8 mouse cellular contexts compared by ENCODE assay signal in the genomic region with DNA sequence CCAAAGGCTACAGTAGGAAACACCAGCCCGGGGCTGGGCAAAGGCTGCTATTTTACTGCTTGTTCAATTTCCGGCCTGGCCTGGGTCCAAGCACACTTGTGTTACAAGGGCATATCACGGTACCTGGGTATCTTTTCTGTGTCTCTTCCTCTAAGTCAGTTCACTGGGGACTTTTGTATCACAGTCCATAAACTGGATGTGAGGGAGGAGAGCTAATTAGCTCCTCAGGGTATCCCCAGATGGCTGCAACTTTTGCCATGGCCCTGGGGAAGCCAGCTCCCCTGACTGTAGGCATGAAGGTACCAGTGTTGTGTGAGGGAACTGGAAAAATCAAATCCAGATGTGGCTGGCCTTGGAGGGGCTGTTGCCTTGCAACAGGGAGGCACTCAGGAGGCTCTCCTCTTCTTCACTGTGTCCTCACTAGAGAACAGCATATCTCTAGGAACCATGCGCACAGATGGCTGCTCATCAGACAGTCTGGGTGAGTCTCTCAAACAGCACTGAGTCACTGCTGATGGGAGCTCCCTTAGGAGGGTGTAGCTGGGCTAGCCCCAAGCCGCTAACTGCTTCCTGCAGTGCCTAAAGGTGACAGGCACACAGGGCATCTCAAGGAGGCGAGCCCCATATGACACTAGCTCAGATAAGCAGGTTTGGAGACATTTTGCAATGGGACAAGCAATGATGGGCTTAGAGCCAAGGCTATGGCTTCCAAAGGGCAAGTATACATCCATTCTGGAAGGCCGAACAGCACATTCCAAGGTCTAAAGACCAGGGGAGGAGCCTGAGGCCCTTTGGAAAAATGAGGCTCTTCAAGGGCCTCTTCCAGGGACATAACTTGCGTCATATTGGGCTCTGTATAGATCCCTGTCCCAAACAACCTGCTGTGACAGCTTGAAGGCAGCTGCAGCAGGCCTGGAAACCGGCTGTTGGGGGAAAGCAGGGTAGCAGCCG. TPM values are rescaled to one million over a fixed set of nuclear protein-coding genes. Genes with fewer than 3 reads are reported as not detected.
DNase-seq lines count a peak whose midpoint lies in the region; ATAC-seq and TF ChIP-seq lines count a peak whose summit lies in the region.

No protein-coding gene starts in this region.

- DNase-seq in lung, postnatal 25 days (ENCODE audit: low spot score) = no peak
- peak; percentile 33 for DNase-seq in limb, embryonic 14.5 days (ENCODE audit: low spot score)
- DNase-seq in right cerebral cortex, postnatal 25 days = peak; percentile 57
- no peak for DNase-seq in ovary, postnatal 10 days (ENCODE audit: low spot score)
- no peak for DNase-seq in thymus, postnatal 36 days

- peak; percentile 87 for ATAC-seq in lung, embryonic 16.5 days (ENCODE audit: low read depth)
- ATAC-seq in embryonic facial prominence, embryonic 13.5 days (ENCODE audit: insufficient number of reproducible peaks, insufficient read depth, low FRiP score, low TSS enrichment, low read depth) = 0 out of 2 replicates have a peak, but pooled peaks have one; percentile 45
- peak; percentile 58; the same call in 1 of the 2 replicates for ATAC-seq in hindbrain, embryonic 15.5 days (ENCODE audit: low FRiP score, low read depth)
- peak; percentile 63 for ATAC-seq in limb, embryonic 14.5 days (ENCODE audit: low FRiP score, low read depth)

- 36% methylated on average over 10 of the region's 10 CpGs for WGBS in lung, embryonic 16.5 days
- WGBS in embryonic facial prominence, embryonic 13.5 days = 26% methylated on average over 10 of the region's 10 CpGs
- 59% methylated on average over 10 of the region's 10 CpGs for WGBS in hindbrain, embryonic 15.5 days
- 20% methylated on average over 10 of the region's 10 CpGs for WGBS in limb, embryonic 14.5 days

- H3K4me3 ChIP-seq in lung, embryonic 16.5 days (ENCODE audit: low read length) = no peak overlapping the region
- no peak overlapping the region for H3K4me3 ChIP-seq in embryonic facial prominence, embryonic 13.5 days
- H3K4me3 ChIP-seq in hindbrain, embryonic 15.5 days = no peak overlapping the region
- no peak overlapping the region for H3K4me3 ChIP-seq in limb, embryonic 14.5 days (replicated peaks; ENCODE audit: low read length)

- no peaks in the 10 kb centered on the region for H3K36me3 ChIP-seq in lung, embryonic 16.5 days (ENCODE audit: control insufficient read depth, insufficient read depth, low read length)
- peaks cover 10% of the 10 kb centered on the region for H3K36me3 ChIP-seq in embryonic facial prominence, embryonic 13.5 days
- H3K36me3 ChIP-seq in hindbrain, embryonic 15.5 days = no peaks in the 10 kb centered on the region
- peaks cover 8% of the 10 kb centered on the region for H3K36me3 ChIP-seq in limb, embryonic 14.5 days (ENCODE audit: control insufficient read depth, insufficient read depth, low read length)

- H3K27me3 ChIP-seq in lung, embryonic 16.5 days (ENCODE audit: control insufficient read depth, insufficient read depth, low read depth, low read length) = no peaks in the 10 kb centered on the region
- no peaks in the 10 kb centered on the region for H3K27me3 ChIP-seq in embryonic facial prominence, embryonic 13.5 days
- no peaks in the 10 kb centered on the region for H3K27me3 ChIP-seq in hindbrain, embryonic 15.5 days
- no peaks in the 10 kb centered on the region for H3K27me3 ChIP-seq in limb, embryonic 14.5 days (ENCODE audit: control insufficient read depth, insufficient read depth, low read length)

- TF ChIP-seq POLR2A in limb, embryonic 14.5 days (IDR thresholded peaks at IDR 0.05; ENCODE audit: borderline replicate concordance, extremely low read depth, insufficient read depth, insufficient read length) = no peak

- peaks cover 21% of the 10 kb centered on the region for H3K4me1 ChIP-seq in lung, embryonic 16.5 days (replicated peaks; ENCODE audit: control insufficient read depth, insufficient read depth, low read length)
- H3K4me1 ChIP-seq in embryonic facial prominence, embryonic 13.5 days = peaks cover 56% of the 10 kb centered on the region
- peaks cover 32% of the 10 kb centered on the region for H3K4me1 ChIP-seq in hindbrain, embryonic 15.5 days (replicated peaks)
- peaks cover 46% of the 10 kb centered on the region for H3K4me1 ChIP-seq in limb, embryonic 14.5 days (ENCODE audit: control insufficient read depth, insufficient read depth, low read length)

- no peaks in the 10 kb centered on the region for H3K9me3 ChIP-seq in lung, embryonic 16.5 days (ENCODE audit: control insufficient read depth, low read length)
- H3K9me3 ChIP-seq in embryonic facial prominence, embryonic 13.5 days = no peaks in the 10 kb centered on the region
- no peaks in the 10 kb centered on the region for H3K9me3 ChIP-seq in hindbrain, embryonic 15.5 days
- H3K9me3 ChIP-seq in limb, embryonic 14.5 days (ENCODE audit: control insufficient read depth, low read length) = no peaks in the 10 kb centered on the region

- no peak overlapping the region for H3K4me2 ChIP-seq in lung, embryonic 16.5 days (ENCODE audit: low read depth, low read length)
- peak overlapping the region; percentile 27 for H3K4me2 ChIP-seq in embryonic facial prominence, embryonic 13.5 days
- H3K4me2 ChIP-seq in hindbrain, embryonic 15.5 days = no peak overlapping the region
- H3K4me2 ChIP-seq in limb, embryonic 14.5 days (replicated peaks; ENCODE audit: low read depth, low read length, severe bottlenecking) = no peak overlapping the region

- H3K9ac ChIP-seq in lung, embryonic 16.5 days (ENCODE audit: low read length) = no peak overlapping the region
- 0 out of 2 replicates have a peak overlapping the region, but pooled peaks have one; percentile 11 for H3K9ac ChIP-seq in embryonic facial prominence, embryonic 13.5 days
- no peak overlapping the region for H3K9ac ChIP-seq in hindbrain, embryonic 15.5 days
- 0 out of 2 replicates have a peak overlapping the region, but pooled peaks have one; percentile 12 for H3K9ac ChIP-seq in limb, embryonic 14.5 days (ENCODE audit: low read depth, low read length, severe bottlenecking)

- H3K27ac ChIP-seq in lung, embryonic 16.5 days (ENCODE audit: low read length) = peak overlapping the region; percentile 51
- H3K27ac ChIP-seq in embryonic facial prominence, embryonic 13.5 days = peak overlapping the region; percentile 88
- peak overlapping the region; percentile 58 for H3K27ac ChIP-seq in hindbrain, embryonic 15.5 days (replicated peaks)
- peak overlapping the region; percentile 67 for H3K27ac ChIP-seq in limb, embryonic 14.5 days (replicated peaks; ENCODE audit: low read depth, low read length)

RNA-seq across cellular contexts. Expression of gene Lrrc75a, which starts 23.7 kb away (rescaled TPM):
- 10.6 and 11.8 TPM in 2 replicates for polyA plus RNA-seq in lung, embryonic 16.5 days (2015; fragmentation: Nextera tagmentation; extraction: Ambion mirVana)
- polyA plus RNA-seq in embryonic facial prominence, embryonic 13.5 days (2015; fragmentation: Nextera tagmentation; extraction: Ambion mirVana) = 14.0 and 18.4 TPM in 2 replicates
- polyA plus RNA-seq in hindbrain, embryonic 15.5 days (2015; fragmentation: Nextera tagmentation; extraction: Ambion mirVana) = 12.4 and 12.9 TPM in 2 replicates
- 19.2 and 25.6 TPM in 2 replicates for polyA plus RNA-seq in limb, embryonic 14.5 days (2012; rRNA removed)
- 13.7 and 20.5 TPM in 2 replicates for polyA plus RNA-seq in limb, embryonic 14.5 days (2014; fragmentation: Nextera tagmentation; extraction: Ambion mirVana)

RNA-seq across cellular contexts. Expression of gene Mmgt2, which starts 23.8 kb away (rescaled TPM):
- polyA plus RNA-seq in lung, embryonic 16.5 days (2015; fragmentation: Nextera tagmentation; extraction: Ambion mirVana) = 34.6 and 38.1 TPM in 2 replicates
- polyA plus RNA-seq in embryonic facial prominence, embryonic 13.5 days (2015; fragmentation: Nextera tagmentation; extraction: Ambion mirVana) = 60.4 and 64.0 TPM in 2 replicates
- polyA plus RNA-seq in hindbrain, embryonic 15.5 days (2015; fragmentation: Nextera tagmentation; extraction: Ambion mirVana) = 23.7 and 26.4 TPM in 2 replicates
- polyA plus RNA-seq in limb, embryonic 14.5 days (2012; rRNA removed) = 69.7 and 87.4 TPM in 2 replicates
- 56.9 and 66.1 TPM in 2 replicates for polyA plus RNA-seq in limb, embryonic 14.5 days (2014; fragmentation: Nextera tagmentation; extraction: Ambion mirVana)

RNA-seq across cellular contexts. Expression of gene Trpv2, which starts 50.3 kb away (rescaled TPM):
- 4.8 and 4.9 TPM in 2 replicates for polyA plus RNA-seq in lung, embryonic 16.5 days (2015; fragmentation: Nextera tagmentation; extraction: Ambion mirVana)
- 3.0 and 3.5 TPM in 2 replicates for polyA plus RNA-seq in embryonic facial prominence, embryonic 13.5 days (2015; fragmentation: Nextera tagmentation; extraction: Ambion mirVana)
- polyA plus RNA-seq in hindbrain, embryonic 15.5 days (2015; fragmentation: Nextera tagmentation; extraction: Ambion mirVana) = 30.9 and 31.2 TPM in 2 replicates
- 2.7 and 2.8 TPM in 2 replicates for polyA plus RNA-seq in limb, embryonic 14.5 days (2012; rRNA removed)
- polyA plus RNA-seq in limb, embryonic 14.5 days (2014; fragmentation: Nextera tagmentation; extraction: Ambion mirVana) = 2.9 and 4.3 TPM in 2 replicates

Comparison
In these comparisons a context has a peak if more than half of its experiments do, and no peak if none do; other contexts are left out.
1. H3K9ac ChIP-seq: peak in embryonic facial prominence, embryonic 13.5 days (single experiment) and limb, embryonic 14.5 days (single experiment); none in lung, embryonic 16.5 days (single experiment) and hindbrain, embryonic 15.5 days (single experiment).
2. DNase-seq: peak in limb, embryonic 14.5 days (single experiment) and right cerebral cortex, postnatal 25 days (single experiment); none in lung, postnatal 25 days (single experiment), ovary, postnatal 10 days (single experiment) and thymus, postnatal 36 days (0 of 2).
3. Peak in every context shown above with its lines, with median percentiles within 50 percentile points of each other: ATAC-seq and H3K27ac ChIP-seq.